Mouse (Mus musculus) ovary, postnatal 36 days (tissue): Measurements from ENCODE around the gene Ing2.

ENCODE experiments used
- DNase-seq: peaks from one replicate; pipeline ENCODE4 v3.0.0; 2022; ENCODE audit warnings: low spot score, mixed read lengths

Ing2 gene

GRCm38 (mm10) chr8:47674777-47675710 is at the start of gene Ing2:
Gene Ing2, minus strand, starts transcription at chr8:47675556.
- peak; percentile 100 for DNase-seq

- DNase-seq, result no peak
Observed at GRCm38 (mm10) chr8:47721609-47722008, 46.3 kb upstream of the Ing2 start.

GRCm38 (mm10) chr8:47718641-47719040 is 43.3 kb upstream of the Ing2 start:
- no peak for DNase-seq

GRCm38 (mm10) chr8:47713761-47714745 is 38.7 kb upstream of the Ing2 start, which contains the start of gene Cdkn2aip:
Gene Cdkn2aip, minus strand, starts transcription at chr8:47713932.
- DNase-seq, result peak; percentile 96

GRCm38 (mm10) chr8:47713171-47713663 is 37.9 kb upstream of the Ing2 start:
- DNase-seq, result no peak

GRCm38 (mm10) chr8:47708106-47708505 is 32.8 kb upstream of the Ing2 start:
- no peak for DNase-seq

- no peak for DNase-seq
Observed at GRCm38 (mm10) chr8:47706746-47707145, 31.4 kb upstream of the Ing2 start.

GRCm38 (mm10) chr8:47702333-47702732 is 27.0 kb upstream of the Ing2 start:
- no peak for DNase-seq

- no peak for DNase-seq
Observed at GRCm38 (mm10) chr8:47697696-47698095, 22.3 kb upstream of the Ing2 start.

- no peak for DNase-seq
Observed at GRCm38 (mm10) chr8:47695431-47696105, 20.2 kb upstream of the Ing2 start.

- peak; percentile 64 for DNase-seq
Observed at GRCm38 (mm10) chr8:47693119-47693518, 17.8 kb upstream of the Ing2 start.

- DNase-seq, result no peak
Observed at GRCm38 (mm10) chr8:47691831-47692230, 16.5 kb upstream of the Ing2 start.

GRCm38 (mm10) chr8:47691303-47691702 is 15.9 kb upstream of the Ing2 start:
- no peak for DNase-seq

- no peak for DNase-seq
Observed at GRCm38 (mm10) chr8:47690674-47691078, 15.3 kb upstream of the Ing2 start.

- no peak for DNase-seq
Observed at GRCm38 (mm10) chr8:47689704-47690326, 14.5 kb upstream of the Ing2 start.

GRCm38 (mm10) chr8:47684441-47684840 is 9.1 kb upstream of the Ing2 start:
- DNase-seq, result no peak

GRCm38 (mm10) chr8:47683994-47684393 is 8.6 kb upstream of the Ing2 start:
- no peak for DNase-seq

- no peak for DNase-seq
Observed at GRCm38 (mm10) chr8:47680306-47680705, 5.0 kb upstream of the Ing2 start.

- DNase-seq, result no peak
Observed at GRCm38 (mm10) chr8:47679603-47680002, 4.2 kb upstream of the Ing2 start.

GRCm38 (mm10) chr8:47676631-47677030 is 1.3 kb upstream of the Ing2 start:
- DNase-seq, result no peak

- DNase-seq, result no peak
Observed at GRCm38 (mm10) chr8:47676224-47676623, 868 bp upstream of the Ing2 start.
